Mouse (Mus musculus) lung, postnatal 36 days (tissue): Measurements from ENCODE around the gene Scap.
"Not testable (repeated sequence)": the region's sequence is repeated elsewhere in the genome, so short reads cannot be mapped to it uniquely, and the experiment has no call there.

Experiments used
- DNase-seq: peaks from one replicate; pipeline ENCODE4 v3.0.0; 2022; ENCODE audit warnings: mixed read lengths

Scap gene

GRCm38 (mm10) chr9:110384369-110384929 is 51.4 kb downstream of the Scap start:
- no peak for DNase-seq

- DNase-seq = no peak
These were observed 54.9 kb downstream of the Scap start for GRCm38 (mm10) chr9:110388011-110388410.

- no peak for DNase-seq
These were observed 57.8 kb downstream of the Scap start for GRCm38 (mm10) chr9:110390843-110391242.

- no peak for DNase-seq
These were observed 60.2 kb downstream of the Scap start for GRCm38 (mm10) chr9:110393295-110393694.

GRCm38 (mm10) chr9:110400650-110401049 is 67.6 kb downstream of the Scap start:
- peak; percentile 39 for DNase-seq

GRCm38 (mm10) chr9:110402731-110403130 is 69.6 kb downstream of the Scap start:
- no peak for DNase-seq

- DNase-seq = not testable (repeated sequence)
These were observed 70.2 kb downstream of the Scap start for GRCm38 (mm10) chr9:110403240-110403639.

GRCm38 (mm10) chr9:110407311-110408098 is 74.4 kb downstream of the Scap start:
- DNase-seq = peak; percentile 11

GRCm38 (mm10) chr9:110408099-110408773 is 75.1 kb downstream of the Scap start, which contains the start of gene Ptpn23:
Ptpn23 (minus strand) TSS chr9:110408213.
- peak; percentile 96 for DNase-seq

- DNase-seq = peak; percentile 96
These were observed 78.1 kb downstream of the Scap start for GRCm38 (mm10) chr9:110410908-110411887.

- peak; percentile 73 for DNase-seq
These were observed 79.8 kb downstream of the Scap start for GRCm38 (mm10) chr9:110412926-110413325.

GRCm38 (mm10) chr9:110413785-110414184 is 80.7 kb downstream of the Scap start:
- peak; percentile 94 for DNase-seq

- no peak for DNase-seq
These were observed 86.5 kb downstream of the Scap start, which contains the start of gene Ngp for GRCm38 (mm10) chr9:110419511-110420112. Ngp (plus strand) TSS chr9:110419747.

GRCm38 (mm10) chr9:110431241-110431640 is 98.2 kb downstream of the Scap start:
- no peak for DNase-seq

- DNase-seq = no peak
These were observed 100.0 kb downstream of the Scap start for GRCm38 (mm10) chr9:110433045-110433444.
